Mouse (Mus musculus): ENCODE data around the gene Rrn3.

DNA sequence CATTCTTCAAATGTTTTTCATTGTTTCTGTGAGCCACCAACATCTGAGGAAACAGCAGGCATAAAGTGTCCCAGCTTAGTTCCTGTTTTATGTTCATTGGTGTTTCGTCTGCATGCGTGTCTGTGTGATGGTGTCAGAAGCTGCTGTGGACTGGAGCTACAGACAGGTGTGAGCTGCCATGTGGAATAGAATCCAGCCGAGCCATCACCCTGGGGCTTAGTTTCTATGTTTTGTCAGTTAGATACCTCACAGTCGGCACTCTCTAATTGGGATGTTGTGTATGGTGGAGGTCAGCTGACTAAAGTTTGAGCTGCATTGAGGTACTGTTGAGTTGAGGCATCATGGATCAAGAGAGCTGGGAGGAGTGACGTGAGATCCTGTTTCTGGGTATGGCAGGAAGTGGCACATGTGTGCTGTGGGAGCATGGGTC lies 16.3 kb downstream of the Rrn3 start:
- no peak for TF ChIP-seq CTCF (IDR thresholded peaks at IDR 0.05; ENCODE audit: borderline replicate concordance, insufficient read depth, low read length)
- no peak for TF ChIP-seq POLR2A (IDR thresholded peaks at IDR 0.05; ENCODE audit: low read depth, low read length)

Data from embryonic fibroblast, embryonic 13.5 days (primary cell).